Mouse (Mus musculus): ENCODE results near the gene Babam2.

Babam2 gene

DNA sequence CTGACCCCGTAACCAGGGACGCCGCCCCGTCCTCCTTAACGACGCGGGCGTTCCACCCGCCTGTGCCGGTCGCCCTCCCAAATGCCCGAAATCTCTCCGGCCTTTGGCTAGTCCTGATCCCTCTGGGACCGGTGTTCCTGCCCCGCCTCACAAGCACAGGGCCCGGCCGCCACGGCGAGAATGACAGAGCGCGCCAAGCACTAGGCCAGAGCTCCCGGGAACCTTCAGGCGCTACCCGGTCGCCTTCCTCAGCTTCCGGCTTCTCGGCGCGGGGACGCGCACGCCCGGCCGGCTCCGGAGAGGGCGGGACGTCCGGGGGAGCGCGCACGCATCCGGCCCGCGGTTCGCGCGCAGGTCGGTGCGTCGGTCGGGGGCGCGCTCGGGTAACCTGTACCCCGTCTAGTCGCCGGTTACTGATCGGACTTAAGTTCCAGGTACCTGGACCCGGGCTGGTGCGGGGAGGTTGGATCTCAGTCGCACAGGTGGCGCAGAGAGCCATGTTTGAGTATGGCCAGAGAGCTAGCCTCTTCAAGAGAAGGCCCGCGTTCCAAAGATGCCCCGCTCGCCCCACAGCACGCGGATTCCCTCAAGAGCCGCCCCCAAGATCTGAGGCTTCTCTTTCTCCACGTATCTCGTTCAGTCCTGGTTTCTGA, at the start of gene Babam2:
TSS of gene Babam2 (plus strand) at position 41 of the 653 bp plus-strand sequence.
- DNase-seq, result peak; percentile 91

DNA sequence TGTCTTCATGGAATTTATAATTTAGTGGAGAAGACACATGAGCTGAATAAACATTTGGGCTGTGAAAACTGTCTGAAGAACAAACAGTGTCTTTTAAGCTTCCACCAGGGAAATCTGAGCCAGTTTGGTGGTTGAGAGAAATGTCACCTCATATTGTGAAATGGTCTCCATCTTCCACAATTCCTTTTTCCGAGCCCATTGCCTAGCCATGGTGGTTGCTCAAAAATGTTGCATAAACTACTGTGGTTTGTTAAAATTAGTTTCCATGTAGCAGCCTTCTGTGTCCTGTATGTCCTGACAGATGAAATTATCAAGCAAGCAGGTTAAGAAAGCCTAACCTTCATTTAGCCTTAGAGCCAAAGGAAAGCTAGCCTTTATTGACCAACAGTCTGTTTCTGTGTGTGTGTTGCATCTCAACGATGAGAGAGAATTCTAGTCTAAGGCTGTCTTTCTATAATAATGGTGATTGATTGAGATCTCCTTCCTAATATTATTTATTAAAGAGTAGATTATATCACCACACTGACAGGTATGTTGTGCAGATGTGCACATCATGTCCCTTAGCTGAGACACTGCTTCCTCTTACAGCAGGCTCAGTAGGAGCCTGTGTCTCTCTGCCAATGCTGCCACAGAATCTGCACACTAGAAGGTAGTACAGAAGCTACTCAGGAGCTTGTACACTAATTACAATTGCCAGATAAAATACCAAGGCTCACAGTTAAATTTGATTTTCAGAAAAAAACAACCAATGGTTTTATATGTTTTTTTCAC, 46.8 kb upstream of the Babam2 start:
- DNase-seq, result no peak

DNA sequence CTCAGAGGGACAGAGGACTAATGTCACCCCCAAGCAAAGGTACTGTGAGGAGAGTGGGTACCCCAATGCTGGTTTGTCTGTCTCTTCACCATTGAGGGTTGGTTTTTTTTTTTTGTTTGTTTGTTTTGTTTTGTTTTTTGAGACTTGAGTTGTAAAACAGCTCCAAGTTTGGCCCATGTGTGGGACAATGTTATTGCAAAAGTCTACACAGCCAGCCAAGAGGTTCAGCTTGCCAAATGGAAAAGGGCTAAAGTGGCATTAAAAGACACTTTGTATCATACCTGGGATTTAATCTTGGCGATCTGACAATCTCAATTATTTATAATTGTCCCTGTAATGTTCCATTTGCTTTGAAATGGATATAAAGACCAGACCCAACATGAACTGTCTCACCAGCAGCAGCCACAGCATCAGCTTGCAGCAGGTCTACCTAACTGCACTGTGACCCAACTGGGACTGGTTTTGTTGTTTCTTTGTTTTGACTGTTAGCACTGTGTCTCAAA, 41.7 kb upstream of the Babam2 start:
- DNase-seq, result no peak

GRCm38 (mm10) chr5:31666176-31666575, 31.3 kb upstream of the Babam2 start:
- no peak for DNase-seq

GRCm38 (mm10) chr5:31668325-31668968, 29.0 kb upstream of the Babam2 start:
- no peak for DNase-seq

DNA sequence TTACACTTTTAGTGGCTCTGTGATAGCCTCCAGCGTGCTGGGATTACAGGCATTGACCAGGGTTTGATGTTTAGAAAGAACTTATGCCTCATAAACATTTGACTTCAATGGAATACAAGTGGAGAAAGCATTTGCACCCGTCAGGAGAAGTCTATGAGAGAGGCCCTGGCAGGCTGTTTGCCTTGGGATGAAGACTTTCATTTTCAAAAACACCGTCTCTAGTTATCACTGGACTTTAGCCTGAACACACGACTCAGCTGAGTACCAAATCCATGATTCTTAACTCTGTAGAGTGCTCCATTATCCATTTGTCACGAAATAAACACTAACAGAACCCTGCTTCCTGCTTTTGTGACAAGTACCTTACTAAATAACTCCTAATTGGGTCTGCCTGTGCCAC, 27.5 kb upstream of the Babam2 start:
- DNase-seq, result no peak

- DNase-seq, result no peak
Measured at GRCm38 (mm10) chr5:31671137-31671536, 26.3 kb upstream of the Babam2 start.

GRCm38 (mm10) chr5:31673431-31673830, 24.1 kb upstream of the Babam2 start:
- no peak for DNase-seq

DNA sequence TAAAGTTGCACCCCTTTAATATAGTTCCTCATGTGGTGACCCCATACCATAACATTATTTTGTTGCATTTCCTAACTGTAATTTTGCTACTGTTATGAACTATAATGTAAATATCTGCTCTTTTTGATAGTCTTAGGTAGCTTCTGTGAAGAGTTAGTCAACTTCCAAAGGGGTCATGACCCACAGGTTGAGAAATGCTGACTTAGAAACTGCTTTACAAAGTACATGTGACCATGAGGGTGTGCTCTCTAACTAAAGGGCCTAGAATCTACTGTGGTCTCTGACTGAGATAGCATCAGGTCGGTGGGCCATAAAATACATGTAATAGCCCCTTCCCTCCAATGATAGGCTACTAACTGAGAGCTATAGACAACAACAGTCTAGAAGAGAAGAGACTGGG, 19.5 kb upstream of the Babam2 start:
- no peak for DNase-seq

GRCm38 (mm10) chr5:31680183-31680582, 17.3 kb upstream of the Babam2 start:
- no peak for DNase-seq

DNA sequence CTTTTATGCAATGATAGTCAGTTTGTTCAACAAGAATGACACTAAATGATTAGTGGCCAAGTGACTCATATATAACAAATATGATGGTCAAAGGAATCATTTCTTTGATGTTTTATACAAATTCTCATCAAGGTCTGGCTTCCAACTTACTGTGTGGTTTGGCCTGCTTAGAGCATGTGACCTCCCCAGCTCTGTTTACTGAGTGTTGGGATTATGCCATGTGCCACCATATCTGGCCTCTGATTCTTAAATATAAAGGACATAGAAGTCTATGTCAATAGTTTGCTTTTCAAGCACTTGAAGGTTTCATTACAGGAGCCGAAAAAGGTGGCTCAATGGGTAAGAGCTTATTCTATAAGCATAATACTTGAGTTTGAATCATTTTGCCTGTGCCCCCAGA, 15.2 kb upstream of the Babam2 start:
- DNase-seq, result no peak

- DNase-seq, result no peak
Measured at GRCm38 (mm10) chr5:31686040-31686439, 11.4 kb upstream of the Babam2 start.

DNA sequence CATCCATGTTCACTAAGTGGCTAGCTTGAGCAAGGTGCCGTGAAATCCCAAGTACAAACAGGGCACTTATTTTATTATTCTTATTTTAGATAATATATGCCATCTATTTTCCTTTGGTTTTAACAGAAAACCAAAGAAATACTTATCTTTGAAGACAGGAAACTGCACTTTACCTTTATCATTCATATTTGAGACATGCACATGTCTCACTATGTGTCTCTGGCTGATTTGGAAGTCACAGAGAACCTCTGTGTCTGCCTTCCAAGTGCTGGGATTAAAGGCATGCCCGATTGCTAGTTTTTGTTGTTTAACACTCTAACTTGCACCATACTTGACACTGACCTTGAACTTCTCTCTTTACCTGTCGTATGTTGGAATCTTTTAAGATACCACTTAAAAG, 9.5 kb upstream of the Babam2 start:
- DNase-seq, result no peak

- DNase-seq, result no peak
Measured at GRCm38 (mm10) chr5:31693191-31693590, 4.3 kb upstream of the Babam2 start.

GRCm38 (mm10) chr5:31696971-31697643, 377 bp upstream of the Babam2 start, which contains the start of gene Rbks:
Gene Rbks (minus strand): TSS chr5:31697627.
- DNase-seq, result no peak

- DNase-seq, result peak; percentile 75
Measured at GRCm38 (mm10) chr5:31698297-31698726, 828 bp downstream of the Babam2 start.

DNA sequence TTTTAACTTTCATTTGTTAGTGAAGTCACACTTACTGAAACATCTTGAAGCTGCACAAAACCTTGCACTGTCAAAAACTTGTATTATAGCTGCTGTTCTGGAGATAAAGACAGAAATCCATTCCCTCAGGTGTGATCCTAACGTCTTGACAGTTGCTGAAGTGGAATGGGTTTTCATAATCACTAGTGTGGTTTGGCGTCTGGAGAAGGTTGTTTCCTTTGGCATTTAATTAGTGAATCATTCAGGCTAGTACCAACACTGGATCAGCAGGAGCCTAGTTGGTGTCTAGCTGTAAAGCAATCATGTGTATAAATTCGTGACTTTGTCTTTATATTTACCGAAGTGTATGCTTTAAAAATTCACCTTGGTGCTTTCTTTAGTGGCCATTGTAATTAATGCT, 1.4 kb downstream of the Babam2 start:
- no peak for DNase-seq

GRCm38 (mm10) chr5:31699397-31699796, 1.9 kb downstream of the Babam2 start:
- DNase-seq, result no peak

GRCm38 (mm10) chr5:31704971-31705370, 7.5 kb downstream of the Babam2 start:
- no peak for DNase-seq

- no peak for DNase-seq
Measured at GRCm38 (mm10) chr5:31706826-31707225, 9.3 kb downstream of the Babam2 start.

DNA sequence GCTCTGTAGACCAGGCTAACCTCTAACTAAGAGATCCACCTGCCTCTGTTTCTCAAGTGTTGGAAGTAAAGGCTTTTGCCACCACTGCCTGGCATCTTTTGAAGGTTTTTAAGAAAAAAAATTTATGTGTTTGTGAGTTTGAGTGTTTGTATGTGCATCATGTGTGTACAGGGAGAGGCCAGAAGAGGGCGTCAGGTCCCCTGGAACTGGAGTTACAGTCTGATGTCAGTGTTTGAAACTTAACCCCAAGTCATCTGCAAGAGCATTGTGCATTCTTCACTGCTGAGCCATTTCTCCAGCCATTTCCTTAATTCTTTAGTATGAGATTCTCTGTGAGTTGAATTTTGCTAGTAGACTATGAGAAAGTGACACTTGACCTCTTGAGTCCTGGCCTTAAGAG, 11.9 kb downstream of the Babam2 start:
- no peak for DNase-seq

GRCm38 (mm10) chr5:31713280-31713711, 15.8 kb downstream of the Babam2 start:
- DNase-seq, result no peak

- DNase-seq, result no peak
Measured at GRCm38 (mm10) chr5:31713841-31714264, 16.4 kb downstream of the Babam2 start.
